Mouse (Mus musculus): ENCODE data around the gene Carmil1. TPM values are rescaled to one million over a fixed set of nuclear protein-coding genes. Genes with fewer than 3 reads are reported as not detected.

The Carmil1 gene
- polyA plus RNA-seq, 1 experiment from 2014 or later = 22.0 TPM

DNA sequence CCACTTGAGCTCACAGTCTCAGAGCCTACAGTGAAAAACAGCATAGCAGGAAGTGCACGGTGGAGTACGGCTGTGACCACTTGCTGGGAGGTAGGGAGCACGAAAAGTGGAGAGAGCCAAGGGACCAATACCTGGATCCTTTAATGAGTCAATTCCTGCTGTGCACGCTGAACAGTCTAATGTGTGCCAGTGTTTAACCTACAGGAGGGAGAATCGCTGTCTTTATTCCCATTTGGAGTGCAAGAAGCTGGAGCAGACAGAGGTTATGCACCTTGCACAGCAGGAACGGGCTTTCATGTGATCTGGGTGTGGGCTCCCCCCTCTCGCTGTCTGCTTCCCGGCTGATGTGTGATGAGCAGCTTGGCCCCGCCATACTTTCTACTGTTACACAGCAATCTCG lies 101.1 kb downstream of the Carmil1 start:
- POLR2A ChIA-PET = interaction anchor here (0.6 kb wide), 1 partner anchor 33 kb away, joined by 3 read pairs; no protein-coding TSS in a partner anchor
- H3K27me3 ChIP-seq = no peaks in the 10 kb centered on the region
- TF ChIP-seq CTCF (IDR thresholded peaks at IDR 0.05) = no peak
- ATAC-seq = no peak
- CTCF ChIA-PET = no interaction called here
- DNase-seq (ENCODE audit: low read depth, low spot score) = no peak
- in situ Hi-C loops (cut with MboI; ENCODE audit: low pct_unique_long_range_greater_than_20kb) = no loop called here

DNA sequence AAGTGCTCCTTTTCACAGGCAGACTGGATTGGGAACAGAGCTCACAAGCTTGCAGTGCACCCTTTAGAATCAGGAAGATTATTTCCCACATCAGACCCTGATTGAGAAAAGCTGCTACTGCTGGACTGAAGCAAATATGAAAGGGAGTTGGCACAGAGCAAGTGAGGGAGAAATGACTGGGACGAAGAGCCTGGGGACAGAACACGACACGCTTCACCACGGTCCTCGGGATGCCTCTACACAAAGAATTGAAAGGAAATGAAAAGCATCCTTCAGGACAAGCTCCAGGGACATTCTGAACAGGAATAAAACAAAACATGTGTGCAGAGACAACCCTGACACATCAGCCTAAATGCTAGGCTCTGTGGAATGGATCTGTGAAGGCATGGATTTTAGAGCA lies 103.0 kb downstream of the Carmil1 start:
- ATAC-seq (no peak), DNase-seq (ENCODE audit: low read depth, low spot score) (no peak)
- in situ Hi-C loops (cut with MboI; ENCODE audit: low pct_unique_long_range_greater_than_20kb) = no loop called here
- POLR2A ChIA-PET = no interaction called here
- no peak for TF ChIP-seq CTCF (IDR thresholded peaks at IDR 0.05)
- no peaks in the 10 kb centered on the region for H3K27me3 ChIP-seq
- CTCF ChIA-PET = interaction anchor here (0.7 kb wide), 1 partner anchor 19 kb away, joined by 3 read pairs; no protein-coding TSS in a partner anchor

DNA sequence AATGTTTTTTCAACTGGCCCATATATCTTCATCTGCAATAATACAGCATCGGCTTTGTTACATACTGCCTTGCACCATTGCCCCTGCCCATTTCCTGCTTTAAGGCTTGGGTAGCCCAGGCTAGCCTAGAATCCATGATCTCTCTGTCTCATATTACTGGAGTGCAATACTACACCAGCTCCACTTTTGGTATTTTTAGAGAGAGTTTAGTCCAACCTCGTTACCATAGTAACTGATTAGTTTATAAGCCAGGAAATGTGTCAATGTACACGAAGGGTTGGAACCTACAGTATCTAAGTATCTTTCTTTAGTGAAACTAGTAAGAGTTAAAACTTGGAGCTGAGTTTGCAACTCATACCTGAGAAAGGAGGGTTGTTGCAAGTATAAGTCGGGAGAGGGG lies 103.8 kb downstream of the Carmil1 start:
- in situ Hi-C loops (cut with MboI; ENCODE audit: low pct_unique_long_range_greater_than_20kb) = no loop called here
- no peaks in the 10 kb centered on the region for H3K27me3 ChIP-seq
- POLR2A ChIA-PET = interaction anchor here (0.6 kb wide), 1 partner anchor 22 kb away, joined by 4 read pairs; no protein-coding TSS in a partner anchor
- no peak for ATAC-seq
- CTCF ChIA-PET = interaction anchor here (0.9 to 1.0 kb wide), 2 partner anchors 13 to 25 kb away, joined by 3 read pairs; no protein-coding TSS in a partner anchor
- no peak for TF ChIP-seq CTCF (IDR thresholded peaks at IDR 0.05)
- DNase-seq (ENCODE audit: low read depth, low spot score) = no peak

DNA sequence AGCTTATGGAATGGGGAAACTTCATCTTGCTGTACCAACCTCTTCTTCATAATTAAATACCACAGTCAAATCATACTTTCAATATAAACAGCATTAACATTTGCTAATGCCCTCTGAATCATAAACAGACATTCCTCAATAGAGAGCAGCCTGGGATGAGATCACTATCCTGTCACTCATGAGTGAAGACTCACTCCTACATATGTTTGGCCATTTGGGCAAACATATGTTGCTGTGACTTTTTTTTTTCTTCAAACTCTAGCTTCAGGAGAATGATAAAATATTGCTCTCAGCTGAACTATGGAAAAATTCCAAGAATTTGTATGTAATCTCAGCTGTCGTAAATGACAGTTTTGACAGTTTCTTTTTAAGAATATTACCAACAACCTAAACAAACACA lies 110.9 kb downstream of the Carmil1 start:
- in situ Hi-C loops (cut with MboI; ENCODE audit: low pct_unique_long_range_greater_than_20kb) = no loop called here
- ChIA-PET POLR2A (interaction anchor here (0.5 kb wide), 1 partner anchor 345 kb away, joined by 3 read pairs; no protein-coding TSS in a partner anchor), CTCF (no interaction called here)
- TF ChIP-seq CTCF (IDR thresholded peaks at IDR 0.05) = no peak
- no peaks in the 10 kb centered on the region for H3K27me3 ChIP-seq
- no peak for ATAC-seq
- no peak for DNase-seq (ENCODE audit: low read depth, low spot score)

DNA sequence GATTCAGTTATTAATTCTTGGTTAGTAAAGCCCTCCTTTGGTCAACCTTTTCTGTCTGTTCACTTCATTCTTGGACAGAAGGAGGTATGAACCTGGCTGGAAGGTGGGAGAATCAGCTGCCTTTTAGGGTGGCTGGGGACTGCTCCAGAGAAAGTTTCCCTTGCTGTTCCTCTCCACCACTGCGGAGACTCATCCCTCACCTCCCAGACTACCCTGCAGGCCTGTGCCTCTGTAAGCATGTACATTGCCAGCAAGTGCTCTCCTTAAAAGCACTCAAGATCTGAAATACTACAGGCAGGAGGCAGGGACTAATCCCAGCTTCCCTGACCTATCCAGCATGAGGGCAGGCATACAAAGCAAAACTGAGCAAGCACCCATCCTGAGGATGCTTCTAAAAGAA lies 117.2 kb downstream of the Carmil1 start:
- no peak for TF ChIP-seq CTCF (IDR thresholded peaks at IDR 0.05)

DNA sequence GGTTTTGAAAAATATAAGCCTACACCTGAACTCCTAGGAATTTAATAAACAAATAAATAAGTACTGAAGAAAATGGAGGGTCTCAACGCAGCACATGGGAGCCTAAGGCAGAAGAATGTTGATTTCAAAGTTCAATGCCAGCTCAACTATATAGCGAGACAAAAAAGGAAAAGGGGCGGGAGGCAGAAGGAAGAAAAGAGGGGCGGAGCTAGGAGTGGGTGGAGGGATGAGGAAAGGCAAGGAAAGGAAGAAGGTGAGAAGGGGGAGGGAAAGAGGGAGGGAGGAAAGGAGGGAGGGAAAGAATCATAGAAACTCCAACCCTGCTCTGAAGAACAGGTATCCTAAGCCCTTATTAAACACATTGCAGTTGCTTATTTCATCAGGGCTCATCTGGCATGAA lies 119.5 kb downstream of the Carmil1 start:
- CTCF ChIA-PET = interaction anchor here (1.0 kb wide), 1 partner anchor 11 kb away, joined by 3 read pairs; no protein-coding TSS in a partner anchor
- H3K27me3 ChIP-seq = no peaks in the 10 kb centered on the region
- POLR2A ChIA-PET = no interaction called here
- TF ChIP-seq CTCF (IDR thresholded peaks at IDR 0.05) = no peak
- in situ Hi-C loops (cut with MboI; ENCODE audit: low pct_unique_long_range_greater_than_20kb) = no loop called here
- DNase-seq (ENCODE audit: low read depth, low spot score) (no peak), ATAC-seq (no peak)

More for the DNA sequence above, 117.2 kb downstream of the Carmil1 start:
- DNase-seq (ENCODE audit: low read depth, low spot score) (no peak), ATAC-seq (peak; percentile 67)
- no peaks in the 10 kb centered on the region for H3K27me3 ChIP-seq
- ChIA-PET POLR2A (no interaction called here), CTCF (interaction anchor here (1.1 to 1.4 kb wide), 3 partner anchors 9 to 96 kb away, joined by 3 to 4 read pairs (median 3); no protein-coding TSS in a partner anchor)
- in situ Hi-C loops (cut with MboI; ENCODE audit: low pct_unique_long_range_greater_than_20kb) = no loop called here

DNA sequence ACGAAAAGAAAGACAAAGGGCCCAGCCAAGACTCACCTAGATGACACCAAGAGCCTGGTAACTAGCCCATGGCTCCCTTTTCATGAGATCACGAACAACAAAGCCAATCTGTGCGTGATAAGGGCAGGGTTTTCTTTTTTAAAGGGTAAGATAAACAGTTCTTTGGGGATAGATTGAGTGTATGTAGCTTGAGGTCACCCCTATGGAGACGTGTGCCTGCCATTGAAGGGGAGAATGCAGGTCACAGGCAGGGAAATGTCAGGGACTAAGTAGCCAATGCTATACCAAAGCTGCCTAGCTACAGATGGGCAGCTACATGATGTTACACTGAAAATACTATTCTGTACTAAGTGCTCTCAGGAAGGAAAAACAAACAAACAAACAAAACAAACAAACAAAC lies 120.6 kb downstream of the Carmil1 start:
- no peak for TF ChIP-seq CTCF (IDR thresholded peaks at IDR 0.05)
- DNase-seq (ENCODE audit: low read depth, low spot score) (no peak), ATAC-seq (no peak)
- in situ Hi-C loops (cut with MboI; ENCODE audit: low pct_unique_long_range_greater_than_20kb) = no loop called here
- ChIA-PET CTCF (interaction anchor here (1.0 to 1.5 kb wide), 4 partner anchors 12 to 41 kb away, joined by 3 to 5 read pairs (median 4); no protein-coding TSS in a partner anchor), POLR2A (no interaction called here)
- no peaks in the 10 kb centered on the region for H3K27me3 ChIP-seq

DNA sequence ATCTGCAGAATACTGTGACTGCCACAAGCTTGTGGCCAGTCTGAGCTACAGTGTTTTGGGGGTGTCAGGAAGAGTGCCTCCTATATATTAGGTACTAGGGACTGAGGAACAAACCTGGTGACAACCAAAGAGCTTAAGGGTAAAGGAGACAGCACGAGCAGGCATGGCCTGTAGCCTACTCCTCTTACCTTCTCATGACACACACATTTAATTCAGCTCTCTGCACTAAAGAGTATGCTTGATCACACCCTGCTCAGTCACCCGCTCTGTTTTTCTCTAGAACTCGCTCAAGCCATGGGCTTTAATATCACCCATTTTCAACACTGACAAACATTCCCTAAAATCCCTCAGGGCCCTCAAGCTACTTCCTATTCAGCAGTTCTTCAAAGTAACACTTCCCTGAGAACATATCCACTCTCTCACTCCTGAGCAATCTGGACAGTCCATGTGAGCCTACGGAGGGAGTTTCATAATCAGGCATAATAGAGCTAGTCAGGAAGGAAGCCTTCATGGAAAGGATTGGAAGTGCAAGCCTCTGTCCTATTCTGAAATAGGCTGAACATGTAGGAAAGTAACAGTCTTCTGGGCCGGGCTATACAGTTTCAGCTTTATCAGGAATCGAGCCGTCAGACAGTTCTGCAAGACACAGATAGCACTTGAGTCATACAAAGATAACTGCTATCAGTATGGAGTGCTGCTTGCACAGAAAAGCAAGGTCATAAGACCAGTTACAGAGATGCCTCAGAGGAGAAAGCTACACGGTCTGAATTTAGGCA lies 121.2 kb downstream of the Carmil1 start:
- in situ Hi-C loops (cut with MboI; ENCODE audit: low pct_unique_long_range_greater_than_20kb) = no loop called here
- no peaks in the 10 kb centered on the region for H3K27me3 ChIP-seq
- CTCF ChIA-PET = interaction anchor here (1.1 to 1.5 kb wide), 4 partner anchors 14 to 42 kb away, joined by 3 to 5 read pairs (median 4); no protein-coding TSS in a partner anchor
- DNase-seq (ENCODE audit: low read depth, low spot score) = no peak
- POLR2A ChIA-PET = no interaction called here
- no peak for TF ChIP-seq CTCF (IDR thresholded peaks at IDR 0.05)
- no peak for ATAC-seq

DNA sequence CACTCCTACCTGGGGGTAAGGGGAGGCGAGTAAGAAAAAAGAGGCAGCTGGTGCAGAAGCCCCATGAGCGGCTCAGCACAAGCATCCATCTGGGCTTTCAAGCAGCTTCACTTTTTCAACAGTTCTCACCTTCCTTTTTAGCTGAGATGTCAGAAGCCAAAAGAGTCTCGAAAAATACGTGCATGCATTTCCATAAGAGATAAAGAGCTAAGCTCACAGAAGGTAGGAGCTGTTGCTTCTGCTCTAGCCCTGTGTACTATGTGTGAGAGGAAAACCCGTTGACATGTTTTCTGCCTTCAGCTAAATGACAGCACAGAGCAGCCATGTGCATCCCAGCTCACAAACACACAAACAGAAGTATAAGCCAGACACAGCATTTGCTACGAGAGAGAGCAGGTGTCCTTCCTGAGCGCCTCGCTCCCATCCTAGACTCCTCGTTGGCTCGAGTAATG lies 123.0 kb downstream of the Carmil1 start:
- ChIA-PET CTCF (no interaction called here), POLR2A (no interaction called here)
- in situ Hi-C loops (cut with MboI; ENCODE audit: low pct_unique_long_range_greater_than_20kb) = no loop called here
- no peak for TF ChIP-seq CTCF (IDR thresholded peaks at IDR 0.05)
- no peaks in the 10 kb centered on the region for H3K27me3 ChIP-seq
- DNase-seq (ENCODE audit: low read depth, low spot score) (no peak), ATAC-seq (no peak)

DNA sequence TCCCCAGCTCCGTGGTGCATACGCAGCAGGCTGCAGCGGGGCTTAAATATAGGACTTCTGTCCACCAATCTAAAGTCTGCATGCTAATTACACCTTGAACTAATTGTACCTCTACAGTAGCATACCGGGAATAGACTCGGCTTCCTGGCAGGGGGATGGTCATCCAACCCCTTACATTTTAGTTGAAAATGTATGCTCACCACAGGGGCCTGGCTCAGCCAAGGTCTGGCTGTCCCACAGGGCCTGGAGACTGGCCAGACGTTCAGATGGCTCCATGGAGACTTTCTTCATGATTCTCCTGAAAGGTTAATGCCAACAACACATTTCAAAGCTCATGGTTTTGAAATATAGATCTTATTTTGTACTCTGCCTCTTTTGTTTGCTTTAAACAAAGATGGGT lies 125.4 kb downstream of the Carmil1 start:
- no peak for TF ChIP-seq CTCF (IDR thresholded peaks at IDR 0.05)
- ChIA-PET POLR2A (no interaction called here), CTCF (no interaction called here)
- DNase-seq (ENCODE audit: low read depth, low spot score) (no peak), ATAC-seq (no peak)
- no peaks in the 10 kb centered on the region for H3K27me3 ChIP-seq
- in situ Hi-C loops (cut with MboI; ENCODE audit: low pct_unique_long_range_greater_than_20kb) = no loop called here
